Mouse (Mus musculus) macrophage (primary cell): ENCODE measurements around the gene Coq8a. TPM values are rescaled to one million over a fixed set of nuclear protein-coding genes. Genes with fewer than 3 reads are reported as not detected.

Experiments
- H3K27ac ChIP-seq: fragments of 350-480 bp; formaldehyde crosslinking; 2 replicates; pipeline ENCODE4 v1.9.0; 2021
- H3K36me3 ChIP-seq: fragments of 350-480 bp; formaldehyde crosslinking; 2 replicates; pipeline ENCODE4 v1.9.0; 2021; ENCODE audit errors: inconsistent target
- H3K4me3 ChIP-seq: fragments of 350-480 bp; formaldehyde crosslinking; 2 replicates; pipeline ENCODE4 v1.9.0; 2021; ENCODE audit errors: inconsistent target
- H3K79me2 ChIP-seq: fragments of 350-480 bp; formaldehyde crosslinking; 2 replicates; pipeline ENCODE4 v1.9.0; 2021; ENCODE audit errors: inconsistent target
- whole genome bisulfite sequencing: methylation state at CpG from one replicate; pipeline ENCODE4 v1.1.7; 2026; ENCODE audit warnings: inconsistent platforms; ENCODE audit not compliant: missing documents; 5-methylcytosine and 5-hydroxymethylcytosine counted together
- polyA plus RNA-seq: library from polyadenylated mRNA; stranded (reverse); fragments of 250-400 nt; gene quantifications from 3 replicates; pipeline ENCODE4 v1.2.4, GENCODE M21; 2018; ENCODE audit warnings: inconsistent platforms

Gene Coq8a
- polyA plus RNA-seq, 1 experiment from 2014 or later, result 2.8 TPM

GRCm38 (mm10) chr1:180148036-180148435 lies 51.4 kb downstream of the Coq8a start:
- Histone ChIP-seq H3K4me3 (no peak overlapping the region), H3K36me3 (no peaks in the 10 kb centered on the region), H3K79me2 (no peaks in the 10 kb centered on the region), H3K27ac (no peak overlapping the region)
- 81% methylated on average over 4 of the region's 4 CpGs for WGBS

- no peaks in the 10 kb centered on the region for H3K36me3 ChIP-seq
- 100% methylated on average over 2 of the region's 2 CpGs for WGBS
- H3K4me3 ChIP-seq, result no peak overlapping the region
- no peaks in the 10 kb centered on the region for H3K79me2 ChIP-seq
- H3K27ac ChIP-seq, result no peak overlapping the region
Measured at GRCm38 (mm10) chr1:180140970-180141369, 58.4 kb downstream of the Coq8a start.

- H3K36me3 ChIP-seq, result no peaks in the 10 kb centered on the region
- no peak overlapping the region for H3K4me3 ChIP-seq
- no peak overlapping the region for H3K27ac ChIP-seq
- no peaks in the 10 kb centered on the region for H3K79me2 ChIP-seq
- 96% methylated on average over 4 of the region's 4 CpGs for WGBS
Measured at GRCm38 (mm10) chr1:180139158-180139557, 60.2 kb downstream of the Coq8a start.

- no peaks in the 10 kb centered on the region for H3K36me3 ChIP-seq
- 41% methylated on average over 4 of the region's 4 CpGs for WGBS
- H3K4me3 ChIP-seq, result no peak overlapping the region
- H3K79me2 ChIP-seq, result no peaks in the 10 kb centered on the region
- H3K27ac ChIP-seq, result no peak overlapping the region
Measured at GRCm38 (mm10) chr1:180132187-180132586, 67.2 kb downstream of the Coq8a start.

GRCm38 (mm10) chr1:180131402-180131801 lies 68.0 kb downstream of the Coq8a start:
- Histone ChIP-seq H3K4me3 (no peak overlapping the region), H3K27ac (no peak overlapping the region), H3K36me3 (no peaks in the 10 kb centered on the region), H3K79me2 (no peaks in the 10 kb centered on the region)
- WGBS, result 94% methylated on average over 2 of the region's 3 CpGs

- Histone ChIP-seq H3K79me2 (no peaks in the 10 kb centered on the region), H3K27ac (no peak overlapping the region), H3K36me3 (no peaks in the 10 kb centered on the region), H3K4me3 (no peak overlapping the region)
- 95% methylated on average over 5 of the region's 5 CpGs for WGBS
Measured at GRCm38 (mm10) chr1:180128077-180128792, 71.2 kb downstream of the Coq8a start.

- WGBS, result 98% methylated on average over 8 of the region's 8 CpGs
Measured at GRCm38 (mm10) chr1:180118233-180118632, 81.2 kb downstream of the Coq8a start.

GRCm38 (mm10) chr1:180116525-180116924 lies 82.9 kb downstream of the Coq8a start:
- no peak overlapping the region for H3K27ac ChIP-seq
- no peak overlapping the region for H3K4me3 ChIP-seq
- no peaks in the 10 kb centered on the region for H3K36me3 ChIP-seq
- 83% methylated on average over 1 of the region's 1 CpGs for WGBS
- no peaks in the 10 kb centered on the region for H3K79me2 ChIP-seq

More at GRCm38 (mm10) chr1:180118233-180118632, 81.2 kb downstream of the Coq8a start:
- Histone ChIP-seq H3K79me2 (no peaks in the 10 kb centered on the region), H3K36me3 (no peaks in the 10 kb centered on the region), H3K4me3 (no peak overlapping the region), H3K27ac (no peak overlapping the region)

Other genes starting within 250 kb of the Coq8a start
- 1.2 to 3.6 TPM (median 3.3 TPM) in 3 replicates for gene Cdc42bpa, start 239.1 kb downstream of the Coq8a start, polyA plus RNA-seq
- 78.3 to 104 TPM (median 84.9 TPM) in 3 replicates for gene Psen2, start 63.8 kb upstream of the Coq8a start, polyA plus RNA-seq
- gene Itpkb, start 130.9 kb upstream of the Coq8a start, polyA plus RNA-seq, result 43.7 to 63.0 TPM (median 46.1 TPM) in 3 replicates